Mouse (Mus musculus): ENCODE measurements around the gene 1700018F24Rik. TPM values are rescaled to one million over a fixed set of nuclear protein-coding genes. Genes with fewer than 3 reads are reported as not detected.
"Not testable (repeated sequence)": the region's sequence is repeated elsewhere in the genome, so short reads cannot be mapped to it uniquely, and the experiment has no call there.

Gene 1700018F24Rik
- polyA plus RNA-seq, 1 experiment = not detected

- H3K4me3 ChIP-seq (ENCODE audit: insufficient read depth, low read depth, low read length); H3K27me3 ChIP-seq (replicated peaks; ENCODE audit: control insufficient read depth, insufficient read depth, low read length); H3K4me1 ChIP-seq (ENCODE audit: control insufficient read depth, insufficient read depth, low read length); H3K27ac ChIP-seq (ENCODE audit: insufficient read depth, low read depth, low read length); H3K36me3 ChIP-seq (ENCODE audit: control insufficient read depth, insufficient read depth, low read length); DNase-seq: not testable (repeated sequence)
- WGBS = 92% methylated on average over 1 of the region's 1 CpGs
These were observed 12.3 kb upstream of the 1700018F24Rik start for GRCm38 (mm10) chr5:145030476-145030875.

GRCm38 (mm10) chr5:145032391-145032790 is 10.4 kb upstream of the 1700018F24Rik start, which contains the start of gene Gm4871:
Gene Gm4871 (minus strand): TSS chr5:145032754.
- H3K36me3 ChIP-seq (ENCODE audit: control insufficient read depth, insufficient read depth, low read length); H3K4me1 ChIP-seq (ENCODE audit: control insufficient read depth, insufficient read depth, low read length); H3K27me3 ChIP-seq (replicated peaks; ENCODE audit: control insufficient read depth, insufficient read depth, low read length); H3K27ac ChIP-seq (ENCODE audit: insufficient read depth, low read depth, low read length); DNase-seq; H3K4me3 ChIP-seq (ENCODE audit: insufficient read depth, low read depth, low read length): not testable (repeated sequence)
- 35% methylated on average over 5 of the region's 5 CpGs for whole genome bisulfite sequencing

- 44% methylated on average over 4 of the region's 4 CpGs for WGBS
- Histone ChIP-seq H3K27ac (ENCODE audit: insufficient read depth, low read depth, low read length) (no peak overlapping the region), H3K4me3 (ENCODE audit: insufficient read depth, low read depth, low read length) (no peak overlapping the region), H3K4me1 (ENCODE audit: control insufficient read depth, insufficient read depth, low read length) (no peaks in the 10 kb centered on the region), H3K27me3 (replicated peaks; ENCODE audit: control insufficient read depth, insufficient read depth, low read length) (no peaks in the 10 kb centered on the region), H3K36me3 (ENCODE audit: control insufficient read depth, insufficient read depth, low read length) (no peaks in the 10 kb centered on the region)
- no peak for DNase-seq
- TF ChIP-seq CTCF (conservative IDR thresholded peaks at IDR 0.05; ENCODE audit: insufficient read depth, insufficient read length, low read depth, low read length) (0 out of 2 replicates have a peak, but pooled peaks have one; percentile 16), POLR2A (IDR thresholded peaks at IDR 0.05; ENCODE audit: low read depth, low read length) (no peak)
These were observed 1.2 kb upstream of the 1700018F24Rik start for GRCm38 (mm10) chr5:145041628-145042027.

GRCm38 (mm10) chr5:145054187-145054586 is 11.4 kb downstream of the 1700018F24Rik start:
- not testable (repeated sequence) for H3K4me3 ChIP-seq (ENCODE audit: insufficient read depth, low read depth, low read length); H3K4me1 ChIP-seq (ENCODE audit: control insufficient read depth, insufficient read depth, low read length); H3K36me3 ChIP-seq (ENCODE audit: control insufficient read depth, insufficient read depth, low read length); H3K27ac ChIP-seq (ENCODE audit: insufficient read depth, low read depth, low read length); H3K27me3 ChIP-seq (replicated peaks; ENCODE audit: control insufficient read depth, insufficient read depth, low read length); DNase-seq
- WGBS = 93% methylated on average over 3 of the region's 3 CpGs

- H3K4me1 ChIP-seq (ENCODE audit: control insufficient read depth, insufficient read depth, low read length) = no peaks in the 10 kb centered on the region
- H3K4me3 ChIP-seq (ENCODE audit: insufficient read depth, low read depth, low read length) = no peak overlapping the region
- TF ChIP-seq POLR2A (IDR thresholded peaks at IDR 0.05; ENCODE audit: low read depth, low read length) (no peak), CTCF (conservative IDR thresholded peaks at IDR 0.05; ENCODE audit: insufficient read depth, insufficient read length, low read depth, low read length) (no peak)
- H3K36me3 ChIP-seq (ENCODE audit: control insufficient read depth, insufficient read depth, low read length) = no peaks in the 10 kb centered on the region
- DNase-seq = no peak
- no peak overlapping the region for H3K27ac ChIP-seq (ENCODE audit: insufficient read depth, low read depth, low read length)
- H3K27me3 ChIP-seq (replicated peaks; ENCODE audit: control insufficient read depth, insufficient read depth, low read length) = no peaks in the 10 kb centered on the region
- 81% methylated on average over 8 of the region's 8 CpGs for WGBS
These were observed 15.1 kb downstream of the 1700018F24Rik start for GRCm38 (mm10) chr5:145057907-145058306.

GRCm38 (mm10) chr5:145058722-145059121 is 15.9 kb downstream of the 1700018F24Rik start:
- 88% methylated on average over 7 of the region's 7 CpGs for WGBS
- Histone ChIP-seq H3K27ac (ENCODE audit: insufficient read depth, low read depth, low read length) (no peak overlapping the region), H3K27me3 (replicated peaks; ENCODE audit: control insufficient read depth, insufficient read depth, low read length) (no peaks in the 10 kb centered on the region), H3K4me3 (ENCODE audit: insufficient read depth, low read depth, low read length) (no peak overlapping the region), H3K36me3 (ENCODE audit: control insufficient read depth, insufficient read depth, low read length) (no peaks in the 10 kb centered on the region), H3K4me1 (ENCODE audit: control insufficient read depth, insufficient read depth, low read length) (no peaks in the 10 kb centered on the region)
- no peak for DNase-seq
- TF ChIP-seq CTCF (conservative IDR thresholded peaks at IDR 0.05; ENCODE audit: insufficient read depth, insufficient read length, low read depth, low read length) (no peak), POLR2A (IDR thresholded peaks at IDR 0.05; ENCODE audit: low read depth, low read length) (no peak)

GRCm38 (mm10) chr5:145059524-145059923 is 16.7 kb downstream of the 1700018F24Rik start:
- no peak for TF ChIP-seq CTCF (conservative IDR thresholded peaks at IDR 0.05; ENCODE audit: insufficient read depth, insufficient read length, low read depth, low read length)
- TF ChIP-seq POLR2A (IDR thresholded peaks at IDR 0.05; ENCODE audit: low read depth, low read length) = no peak
- WGBS = 88% methylated on average over 2 of the region's 2 CpGs
- Histone ChIP-seq H3K4me3 (ENCODE audit: insufficient read depth, low read depth, low read length) (no peak overlapping the region), H3K4me1 (ENCODE audit: control insufficient read depth, insufficient read depth, low read length) (no peaks in the 10 kb centered on the region), H3K27me3 (replicated peaks; ENCODE audit: control insufficient read depth, insufficient read depth, low read length) (no peaks in the 10 kb centered on the region), H3K27ac (ENCODE audit: insufficient read depth, low read depth, low read length) (no peak overlapping the region), H3K36me3 (ENCODE audit: control insufficient read depth, insufficient read depth, low read length) (no peaks in the 10 kb centered on the region)
- DNase-seq = no peak

- WGBS = 91% methylated on average over 1 of the region's 1 CpGs
- no peak for DNase-seq
These were observed 22.1 kb downstream of the 1700018F24Rik start for GRCm38 (mm10) chr5:145064765-145065340.

More at GRCm38 (mm10) chr5:145064765-145065340, 22.1 kb downstream of the 1700018F24Rik start:
- H3K27me3 ChIP-seq (replicated peaks; ENCODE audit: control insufficient read depth, insufficient read depth, low read length) = no peaks in the 10 kb centered on the region
- H3K27ac ChIP-seq (ENCODE audit: insufficient read depth, low read depth, low read length) = no peak overlapping the region
- H3K4me1 ChIP-seq (ENCODE audit: control insufficient read depth, insufficient read depth, low read length) = no peaks in the 10 kb centered on the region
- TF ChIP-seq POLR2A (IDR thresholded peaks at IDR 0.05; ENCODE audit: low read depth, low read length) = no peak
- no peak for TF ChIP-seq CTCF (conservative IDR thresholded peaks at IDR 0.05; ENCODE audit: insufficient read depth, insufficient read length, low read depth, low read length)
- H3K36me3 ChIP-seq (ENCODE audit: control insufficient read depth, insufficient read depth, low read length) = no peaks in the 10 kb centered on the region
- no peak overlapping the region for H3K4me3 ChIP-seq (ENCODE audit: insufficient read depth, low read depth, low read length)

Measured in kidney, adult 2 months (tissue).